Mouse (Mus musculus) ovary, postnatal 36 days (tissue): Measurements from ENCODE around the gene Clmp.
"Not testable (repeated sequence)": the region's sequence is repeated elsewhere in the genome, so short reads cannot be mapped to it uniquely, and the experiment has no call there.

Experiments
- DNase-seq: peaks from one replicate; pipeline ENCODE4 v3.0.0; 2022; ENCODE audit warnings: low spot score, mixed read lengths

The Clmp gene

GRCm38 (mm10) chr9:40731591-40732048 is 45.9 kb downstream of the Clmp start:
- DNase-seq: no peak

GRCm38 (mm10) chr9:40732302-40732701 is 46.5 kb downstream of the Clmp start:
- no peak for DNase-seq

- no peak for DNase-seq
These were observed 51.4 kb downstream of the Clmp start for GRCm38 (mm10) chr9:40737117-40737516.

- DNase-seq: no peak
These were observed 57.8 kb downstream of the Clmp start for GRCm38 (mm10) chr9:40743525-40744034.

- no peak for DNase-seq
These were observed 58.5 kb downstream of the Clmp start for GRCm38 (mm10) chr9:40744233-40744632.

GRCm38 (mm10) chr9:40746796-40747195 is 61.0 kb downstream of the Clmp start:
- DNase-seq: no peak

- no peak for DNase-seq
These were observed 61.5 kb downstream of the Clmp start for GRCm38 (mm10) chr9:40747249-40747648.

GRCm38 (mm10) chr9:40749832-40750620 is 64.3 kb downstream of the Clmp start:
- no peak for DNase-seq

GRCm38 (mm10) chr9:40751749-40752148 is 66.0 kb downstream of the Clmp start:
- DNase-seq: no peak

- no peak for DNase-seq
These were observed 70.6 kb downstream of the Clmp start for GRCm38 (mm10) chr9:40756401-40756800.

- DNase-seq: peak; percentile 57
These were observed 71.4 kb downstream of the Clmp start for GRCm38 (mm10) chr9:40757105-40757626.

GRCm38 (mm10) chr9:40757685-40758270 is 72.0 kb downstream of the Clmp start:
- peak; percentile 59 for DNase-seq

GRCm38 (mm10) chr9:40762354-40762753 is 76.6 kb downstream of the Clmp start:
- no peak for DNase-seq

- DNase-seq: no peak
These were observed 79.3 kb downstream of the Clmp start for GRCm38 (mm10) chr9:40764887-40765580.

GRCm38 (mm10) chr9:40765581-40765940 is 79.8 kb downstream of the Clmp start:
- no peak for DNase-seq

- DNase-seq: no peak
These were observed 80.4 kb downstream of the Clmp start for GRCm38 (mm10) chr9:40766058-40766605.

GRCm38 (mm10) chr9:40767946-40768345 is 82.2 kb downstream of the Clmp start:
- no peak for DNase-seq

GRCm38 (mm10) chr9:40772246-40772645 is 86.5 kb downstream of the Clmp start:
- DNase-seq: no peak

GRCm38 (mm10) chr9:40773142-40773541 is 87.4 kb downstream of the Clmp start:
- DNase-seq: not testable (repeated sequence)

GRCm38 (mm10) chr9:40773869-40774268 is 88.1 kb downstream of the Clmp start:
- DNase-seq: no peak

- DNase-seq: no peak
These were observed 90.3 kb downstream of the Clmp start for GRCm38 (mm10) chr9:40776044-40776443.
